Mouse (Mus musculus): ENCODE results near the gene Ddx60. TPM values are rescaled to one million over a fixed set of nuclear protein-coding genes. Genes with fewer than 3 reads are reported as not detected.

Ddx60 gene
- polyA plus RNA-seq, 1 experiment = 0.65 TPM

GRCm38 (mm10) chr8:61985703-61986475 lies 58.0 kb downstream of the Ddx60 start:
- no peak overlapping the region for H3K4me3 ChIP-seq (ENCODE audit: control insufficient read depth, low read depth, low read length)
- no peaks in the 10 kb centered on the region for H3K4me1 ChIP-seq (ENCODE audit: control insufficient read depth, insufficient read depth, low read length)
- H3K27ac ChIP-seq (ENCODE audit: control insufficient read depth, insufficient read depth, low read depth, low read length) = no peak overlapping the region
- H3K36me3 ChIP-seq (ENCODE audit: control insufficient read depth, insufficient read depth, low read length) = no peaks in the 10 kb centered on the region
- TF ChIP-seq CTCF (IDR thresholded peaks at IDR 0.05; ENCODE audit: control insufficient read depth, insufficient read depth, insufficient replicate concordance, low read depth, low read length) (no peak), POLR2A (IDR thresholded peaks at IDR 0.05; ENCODE audit: control insufficient read depth, low read depth, low read length) (no peak)
- H3K27me3 ChIP-seq (ENCODE audit: control insufficient read depth, insufficient read depth, low read length) = no peaks in the 10 kb centered on the region

DNA sequence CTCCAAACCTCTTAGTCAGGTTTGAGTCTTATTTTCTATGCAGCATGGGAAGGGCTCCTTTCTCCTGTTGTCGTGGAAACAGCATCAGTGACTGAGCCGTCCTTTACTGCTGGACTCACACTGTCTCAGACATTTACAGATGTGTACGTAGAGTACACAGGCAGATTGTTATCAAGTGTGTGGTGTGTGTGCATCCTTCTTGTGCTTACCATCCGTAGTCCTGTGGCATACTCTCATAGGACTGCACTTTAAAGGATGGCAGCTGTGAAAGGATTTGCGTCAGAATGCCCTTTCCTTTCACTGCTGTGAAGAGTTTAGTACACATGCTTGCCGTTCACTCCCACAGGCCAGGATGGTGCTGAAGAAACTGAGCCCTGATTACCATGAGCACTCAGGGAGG lies 61.6 kb downstream of the Ddx60 start:
- Histone ChIP-seq H3K4me1 (ENCODE audit: control insufficient read depth, insufficient read depth, low read length) (no peaks in the 10 kb centered on the region), H3K27me3 (ENCODE audit: control insufficient read depth, insufficient read depth, low read length) (no peaks in the 10 kb centered on the region), H3K4me3 (ENCODE audit: control insufficient read depth, low read depth, low read length) (no peak overlapping the region), H3K36me3 (ENCODE audit: control insufficient read depth, insufficient read depth, low read length) (no peaks in the 10 kb centered on the region), H3K27ac (ENCODE audit: control insufficient read depth, insufficient read depth, low read depth, low read length) (no peak overlapping the region)
- TF ChIP-seq CTCF (IDR thresholded peaks at IDR 0.05; ENCODE audit: control insufficient read depth, insufficient read depth, insufficient replicate concordance, low read depth, low read length) (no peak), POLR2A (IDR thresholded peaks at IDR 0.05; ENCODE audit: control insufficient read depth, low read depth, low read length) (no peak)

- no peaks in the 10 kb centered on the region for H3K4me1 ChIP-seq (ENCODE audit: control insufficient read depth, insufficient read depth, low read length)
- TF ChIP-seq CTCF (IDR thresholded peaks at IDR 0.05; ENCODE audit: control insufficient read depth, insufficient read depth, insufficient replicate concordance, low read depth, low read length) (no peak), POLR2A (IDR thresholded peaks at IDR 0.05; ENCODE audit: control insufficient read depth, low read depth, low read length) (no peak)
- no peaks in the 10 kb centered on the region for H3K36me3 ChIP-seq (ENCODE audit: control insufficient read depth, insufficient read depth, low read length)
- H3K27me3 ChIP-seq (ENCODE audit: control insufficient read depth, insufficient read depth, low read length) = no peaks in the 10 kb centered on the region
- no peak overlapping the region for H3K4me3 ChIP-seq (ENCODE audit: control insufficient read depth, low read depth, low read length)
- no peak overlapping the region for H3K27ac ChIP-seq (ENCODE audit: control insufficient read depth, insufficient read depth, low read depth, low read length)
Observed at GRCm38 (mm10) chr8:61992796-61993195, 64.9 kb downstream of the Ddx60 start.

DNA sequence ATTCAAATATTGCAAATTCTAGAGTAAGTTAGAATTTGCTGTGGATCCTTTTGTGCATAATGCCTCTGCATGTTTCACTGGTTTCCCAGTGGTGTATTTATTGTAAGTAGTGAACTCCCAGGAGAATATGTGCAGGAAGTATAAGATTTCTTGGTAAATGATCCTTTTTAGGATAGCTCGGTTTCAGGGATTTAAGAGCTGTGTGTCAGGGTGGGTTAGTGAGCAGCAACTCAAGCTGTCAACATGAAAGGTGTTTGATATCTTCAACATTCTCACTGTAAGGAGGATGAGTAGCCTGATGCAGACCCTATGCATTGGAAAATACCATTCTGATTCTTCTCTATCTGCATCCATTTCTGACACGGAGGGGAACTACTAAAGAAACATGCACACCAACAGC lies 69.2 kb downstream of the Ddx60 start:
- no peak overlapping the region for H3K4me3 ChIP-seq (ENCODE audit: control insufficient read depth, low read depth, low read length)
- TF ChIP-seq POLR2A (IDR thresholded peaks at IDR 0.05; ENCODE audit: control insufficient read depth, low read depth, low read length) (no peak), CTCF (IDR thresholded peaks at IDR 0.05; ENCODE audit: control insufficient read depth, insufficient read depth, insufficient replicate concordance, low read depth, low read length) (no peak)
- no peak overlapping the region for H3K27ac ChIP-seq (ENCODE audit: control insufficient read depth, insufficient read depth, low read depth, low read length)
- no peaks in the 10 kb centered on the region for H3K4me1 ChIP-seq (ENCODE audit: control insufficient read depth, insufficient read depth, low read length)
- no peaks in the 10 kb centered on the region for H3K36me3 ChIP-seq (ENCODE audit: control insufficient read depth, insufficient read depth, low read length)
- no peaks in the 10 kb centered on the region for H3K27me3 ChIP-seq (ENCODE audit: control insufficient read depth, insufficient read depth, low read length)

GRCm38 (mm10) chr8:62014166-62014565 lies 86.3 kb downstream of the Ddx60 start:
- H3K4me1 ChIP-seq (ENCODE audit: control insufficient read depth, insufficient read depth, low read length) = no peaks in the 10 kb centered on the region
- no peaks in the 10 kb centered on the region for H3K27me3 ChIP-seq (ENCODE audit: control insufficient read depth, insufficient read depth, low read length)
- no peak overlapping the region for H3K4me3 ChIP-seq (ENCODE audit: control insufficient read depth, low read depth, low read length)
- TF ChIP-seq POLR2A (IDR thresholded peaks at IDR 0.05; ENCODE audit: control insufficient read depth, low read depth, low read length) = no peak
- TF ChIP-seq CTCF (IDR thresholded peaks at IDR 0.05; ENCODE audit: control insufficient read depth, insufficient read depth, insufficient replicate concordance, low read depth, low read length) = no peak
- H3K27ac ChIP-seq (ENCODE audit: control insufficient read depth, insufficient read depth, low read depth, low read length) = no peak overlapping the region
- H3K36me3 ChIP-seq (ENCODE audit: control insufficient read depth, insufficient read depth, low read length) = no peaks in the 10 kb centered on the region

GRCm38 (mm10) chr8:62014582-62014981 lies 86.7 kb downstream of the Ddx60 start:
- H3K27me3 ChIP-seq (ENCODE audit: control insufficient read depth, insufficient read depth, low read length) = no peaks in the 10 kb centered on the region
- no peak overlapping the region for H3K4me3 ChIP-seq (ENCODE audit: control insufficient read depth, low read depth, low read length)
- H3K36me3 ChIP-seq (ENCODE audit: control insufficient read depth, insufficient read depth, low read length) = no peaks in the 10 kb centered on the region
- no peak for TF ChIP-seq POLR2A (IDR thresholded peaks at IDR 0.05; ENCODE audit: control insufficient read depth, low read depth, low read length)
- no peak for TF ChIP-seq CTCF (IDR thresholded peaks at IDR 0.05; ENCODE audit: control insufficient read depth, insufficient read depth, insufficient replicate concordance, low read depth, low read length)
- H3K27ac ChIP-seq (ENCODE audit: control insufficient read depth, insufficient read depth, low read depth, low read length) = no peak overlapping the region
- no peaks in the 10 kb centered on the region for H3K4me1 ChIP-seq (ENCODE audit: control insufficient read depth, insufficient read depth, low read length)

DNA sequence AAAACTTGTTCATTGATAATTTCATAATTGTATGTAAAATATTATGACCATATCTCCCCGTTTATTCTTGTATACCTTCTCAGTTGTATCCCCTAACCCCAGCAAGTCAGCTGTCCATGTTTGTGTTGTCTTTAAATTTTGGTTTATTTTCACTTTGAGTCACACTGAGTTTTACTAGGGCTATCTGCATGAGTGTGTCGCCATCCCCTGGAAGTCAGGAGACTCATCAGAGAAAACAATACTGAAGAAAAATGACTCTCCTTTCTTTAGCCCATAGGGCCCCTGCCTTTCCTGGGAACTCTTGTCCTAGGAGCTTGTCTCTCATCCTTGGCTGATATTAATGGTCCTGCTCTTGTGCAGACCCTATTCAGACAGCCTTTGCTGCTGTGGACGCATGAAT lies 106.5 kb downstream of the Ddx60 start:
- Histone ChIP-seq H3K27me3 (ENCODE audit: control insufficient read depth, insufficient read depth, low read length) (no peaks in the 10 kb centered on the region), H3K4me3 (ENCODE audit: control insufficient read depth, low read depth, low read length) (no peak overlapping the region), H3K4me1 (ENCODE audit: control insufficient read depth, insufficient read depth, low read length) (no peaks in the 10 kb centered on the region), H3K27ac (ENCODE audit: control insufficient read depth, insufficient read depth, low read depth, low read length) (no peak overlapping the region), H3K36me3 (ENCODE audit: control insufficient read depth, insufficient read depth, low read length) (no peaks in the 10 kb centered on the region)
- TF ChIP-seq POLR2A (IDR thresholded peaks at IDR 0.05; ENCODE audit: control insufficient read depth, low read depth, low read length) (no peak), CTCF (IDR thresholded peaks at IDR 0.05; ENCODE audit: control insufficient read depth, insufficient read depth, insufficient replicate concordance, low read depth, low read length) (no peak)
